Mouse (Mus musculus): ENCODE measurements around the gene Tlx3. TPM values are rescaled to one million over a fixed set of nuclear protein-coding genes. Genes with fewer than 3 reads are reported as not detected.

Tlx3 gene
- polyA plus RNA-seq, 1 experiment: 0.09 TPM

DNA sequence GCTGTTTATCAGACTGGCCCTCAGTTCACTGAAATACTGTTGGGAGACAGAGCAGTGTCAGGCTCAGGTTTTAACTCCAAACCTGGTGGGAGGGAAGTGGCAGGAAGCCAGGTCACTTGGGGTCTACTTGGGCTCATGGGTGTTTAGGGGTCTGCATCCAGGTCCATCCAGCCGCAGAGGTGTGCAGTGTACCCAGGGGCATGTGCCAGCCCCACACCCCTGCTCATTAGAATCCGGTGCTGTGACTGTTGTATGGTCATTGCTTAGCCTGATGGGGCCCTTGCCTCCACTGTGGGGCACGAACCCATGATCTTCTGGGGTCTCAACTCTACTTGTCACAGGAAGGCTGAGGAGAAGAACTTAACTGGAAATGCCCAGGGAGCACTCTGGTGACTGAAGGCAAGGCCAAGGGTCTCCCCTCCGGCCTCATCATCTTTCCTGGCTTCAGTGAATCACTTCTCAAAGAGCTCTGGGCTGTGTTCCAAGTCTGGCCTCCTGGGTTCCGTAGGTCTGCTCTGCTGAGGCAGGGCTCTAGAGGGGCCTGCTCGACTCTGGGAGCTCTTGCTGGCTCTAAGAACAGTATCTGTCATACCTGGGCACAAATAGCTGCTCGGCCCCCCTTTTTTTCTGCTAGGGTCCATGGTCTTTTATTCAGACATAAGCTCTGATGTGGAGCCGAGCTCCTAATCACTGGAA lies 14.1 kb upstream of the Tlx3 start:
- no peak overlapping the region for H3K4me3 ChIP-seq (replicated peaks)
- H3K4me1 ChIP-seq (ENCODE audit: control insufficient read depth): no peaks in the 10 kb centered on the region
- TF ChIP-seq GATA1 (IDR thresholded peaks at IDR 0.05; ENCODE audit: low read length) (no peak), TAL1 (IDR thresholded peaks at IDR 0.05; ENCODE audit: low read length) (no peak)
- no peaks in the 10 kb centered on the region for H3K27me3 ChIP-seq (ENCODE audit: control insufficient read depth)
- no peaks in the 10 kb centered on the region for H3K9me3 ChIP-seq (ENCODE audit: control insufficient read depth, low read length)
- H3K36me3 ChIP-seq (ENCODE audit: control insufficient read depth): no peaks in the 10 kb centered on the region

GRCm38 (mm10) chr11:33207411-33207810 lies 4.0 kb upstream of the Tlx3 start:
- peaks cover 56% of the 10 kb centered on the region for H3K27me3 ChIP-seq (ENCODE audit: control insufficient read depth)
- H3K9me3 ChIP-seq (ENCODE audit: control insufficient read depth, low read length): peaks cover 7% of the 10 kb centered on the region; the same call in 1 of the 2 replicates
- H3K4me1 ChIP-seq (ENCODE audit: control insufficient read depth): no peaks in the 10 kb centered on the region
- no peak overlapping the region for H3K4me3 ChIP-seq (replicated peaks)
- no peaks in the 10 kb centered on the region for H3K36me3 ChIP-seq (ENCODE audit: control insufficient read depth)
- no peak for TF ChIP-seq GATA1 (IDR thresholded peaks at IDR 0.05; ENCODE audit: low read length)
- no peak for TF ChIP-seq TAL1 (IDR thresholded peaks at IDR 0.05; ENCODE audit: low read length)

DNA sequence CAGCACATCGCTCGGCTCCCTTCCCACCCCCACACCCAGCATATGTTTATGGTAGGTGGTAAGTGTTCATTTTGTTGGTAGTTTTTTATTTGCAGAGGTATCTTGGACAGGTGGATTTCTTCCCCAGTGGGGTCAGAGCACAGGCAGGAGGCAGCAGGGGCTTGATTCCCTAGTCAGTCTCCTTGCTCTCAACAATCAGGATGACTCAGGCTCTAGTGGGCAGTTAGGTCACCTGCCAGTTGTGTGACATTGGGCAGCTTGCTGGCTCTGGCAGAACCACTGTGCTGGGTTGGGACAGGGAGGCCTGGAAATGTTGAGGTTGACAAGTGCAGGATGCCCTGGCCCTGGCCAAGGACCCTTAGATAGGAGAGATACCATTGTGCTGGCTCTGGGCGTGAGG lies 1.6 kb upstream of the Tlx3 start:
- Histone ChIP-seq H3K9me3 (ENCODE audit: control insufficient read depth, low read length) (peaks cover 10% of the 10 kb centered on the region; the same call in 1 of the 2 replicates), H3K4me3 (replicated peaks) (no peak overlapping the region), H3K27me3 (ENCODE audit: control insufficient read depth) (peaks cover 80% of the 10 kb centered on the region), H3K36me3 (ENCODE audit: control insufficient read depth) (no peaks in the 10 kb centered on the region), H3K4me1 (ENCODE audit: control insufficient read depth) (no peaks in the 10 kb centered on the region)
- no peak for TF ChIP-seq TAL1 (IDR thresholded peaks at IDR 0.05; ENCODE audit: low read length)
- no peak for TF ChIP-seq GATA1 (IDR thresholded peaks at IDR 0.05; ENCODE audit: low read length)

GRCm38 (mm10) chr11:33204329-33204705 lies 928 bp upstream of the Tlx3 start:
- Histone ChIP-seq H3K36me3 (ENCODE audit: control insufficient read depth) (no peaks in the 10 kb centered on the region), H3K27me3 (ENCODE audit: control insufficient read depth) (peaks cover 87% of the 10 kb centered on the region), H3K4me1 (ENCODE audit: control insufficient read depth) (no peaks in the 10 kb centered on the region), H3K9me3 (ENCODE audit: control insufficient read depth, low read length) (peaks cover 10% of the 10 kb centered on the region; the same call in 1 of the 2 replicates), H3K4me3 (replicated peaks) (no peak overlapping the region)
- TF ChIP-seq GATA1 (IDR thresholded peaks at IDR 0.05; ENCODE audit: low read length) (no peak), TAL1 (IDR thresholded peaks at IDR 0.05; ENCODE audit: low read length) (no peak)

- Histone ChIP-seq H3K27me3 (ENCODE audit: control insufficient read depth) (peaks cover 96% of the 10 kb centered on the region), H3K4me1 (ENCODE audit: control insufficient read depth) (no peaks in the 10 kb centered on the region), H3K36me3 (ENCODE audit: control insufficient read depth) (no peaks in the 10 kb centered on the region), H3K9me3 (ENCODE audit: control insufficient read depth, low read length) (peaks cover 15% of the 10 kb centered on the region; the same call in 1 of the 2 replicates), H3K4me3 (replicated peaks) (no peak overlapping the region)
- TF ChIP-seq GATA1 (IDR thresholded peaks at IDR 0.05; ENCODE audit: low read length) (no peak), TAL1 (IDR thresholded peaks at IDR 0.05; ENCODE audit: low read length) (no peak)
Measured at GRCm38 (mm10) chr11:33202972-33203371, 417 bp downstream of the Tlx3 start.

GRCm38 (mm10) chr11:33202296-33202695 lies 1.1 kb downstream of the Tlx3 start:
- H3K4me1 ChIP-seq (ENCODE audit: control insufficient read depth): no peaks in the 10 kb centered on the region
- TF ChIP-seq GATA1 (IDR thresholded peaks at IDR 0.05; ENCODE audit: low read length): no peak
- TF ChIP-seq TAL1 (IDR thresholded peaks at IDR 0.05; ENCODE audit: low read length): no peak
- no peak overlapping the region for H3K4me3 ChIP-seq (replicated peaks)
- H3K27me3 ChIP-seq (ENCODE audit: control insufficient read depth): peaks cover 99% of the 10 kb centered on the region
- H3K36me3 ChIP-seq (ENCODE audit: control insufficient read depth): no peaks in the 10 kb centered on the region
- peaks cover 21% of the 10 kb centered on the region for H3K9me3 ChIP-seq (ENCODE audit: control insufficient read depth, low read length)

DNA sequence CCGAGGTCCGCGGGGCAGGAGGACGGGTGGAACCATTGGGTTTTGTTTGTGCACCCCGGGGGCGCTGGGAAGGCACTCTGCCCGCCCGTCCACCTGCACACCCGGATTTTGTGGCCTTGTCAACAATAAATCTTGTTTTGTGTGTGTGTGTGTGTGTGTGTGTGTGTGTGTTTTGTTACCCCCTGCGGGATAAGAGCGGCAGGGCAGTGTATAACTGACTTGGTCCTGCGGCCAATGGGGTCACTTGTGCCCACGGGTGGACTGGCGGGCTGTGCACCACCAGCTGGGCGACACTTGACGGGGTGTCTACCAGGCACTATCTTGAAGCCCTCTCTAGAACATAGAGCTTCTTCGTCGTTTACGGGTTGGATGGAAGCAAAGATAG lies 1.8 kb downstream of the Tlx3 start:
- Histone ChIP-seq H3K4me1 (ENCODE audit: control insufficient read depth) (no peaks in the 10 kb centered on the region), H3K4me3 (replicated peaks) (no peak overlapping the region), H3K27me3 (ENCODE audit: control insufficient read depth) (peaks cover 100% of the 10 kb centered on the region), H3K9me3 (ENCODE audit: control insufficient read depth, low read length) (peaks cover 26% of the 10 kb centered on the region), H3K36me3 (ENCODE audit: control insufficient read depth) (no peaks in the 10 kb centered on the region)
- TF ChIP-seq GATA1 (IDR thresholded peaks at IDR 0.05; ENCODE audit: low read length): no peak
- TF ChIP-seq TAL1 (IDR thresholded peaks at IDR 0.05; ENCODE audit: low read length): no peak

DNA sequence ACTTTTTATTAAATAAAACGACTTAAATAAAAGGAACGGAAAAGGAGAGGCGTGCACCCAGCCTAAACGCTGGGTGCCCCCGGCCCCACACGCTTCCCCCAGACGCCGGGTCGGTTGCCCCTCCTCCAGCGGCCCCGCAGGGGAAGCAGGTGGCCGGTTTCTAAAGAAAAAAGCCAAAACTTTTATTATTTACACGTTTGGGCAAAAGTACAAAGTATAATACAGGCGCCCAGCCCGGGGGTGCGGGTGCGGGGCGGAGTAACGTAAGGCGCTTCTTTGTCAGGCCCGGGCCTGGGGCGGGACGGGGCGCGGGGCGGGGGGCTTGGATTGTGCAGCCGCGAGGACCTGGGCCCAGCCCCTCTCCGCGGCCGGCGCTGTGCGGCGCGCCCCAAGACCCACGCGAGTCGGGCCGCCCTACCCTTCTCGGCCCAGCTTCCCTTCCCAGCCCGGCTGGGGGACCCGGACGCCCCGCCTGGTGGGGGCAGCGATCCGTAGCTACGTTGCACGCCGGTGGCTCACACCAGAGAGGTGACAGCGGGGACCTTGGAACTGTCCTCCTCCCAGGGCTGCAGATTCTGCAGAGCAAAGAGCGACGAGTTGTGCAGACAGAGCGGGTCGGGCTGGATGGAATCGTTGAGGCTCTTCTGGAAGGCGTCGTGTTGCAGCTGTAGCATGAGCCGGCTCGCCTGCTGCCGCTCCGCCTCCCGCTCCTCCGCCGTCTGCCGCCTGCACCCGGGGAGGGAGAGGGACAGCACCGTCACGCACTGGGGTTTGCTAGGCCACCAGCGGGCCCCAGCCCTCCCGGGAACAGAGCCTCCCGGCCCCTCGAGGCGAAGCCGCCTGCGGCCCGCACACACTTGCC lies 2.4 kb downstream of the Tlx3 start:
- no peak overlapping the region for H3K4me3 ChIP-seq (replicated peaks)
- no peaks in the 10 kb centered on the region for H3K4me1 ChIP-seq (ENCODE audit: control insufficient read depth)
- TF ChIP-seq GATA1 (IDR thresholded peaks at IDR 0.05; ENCODE audit: low read length): no peak
- no peak for TF ChIP-seq TAL1 (IDR thresholded peaks at IDR 0.05; ENCODE audit: low read length)
- peaks cover 26% of the 10 kb centered on the region for H3K9me3 ChIP-seq (ENCODE audit: control insufficient read depth, low read length)
- H3K36me3 ChIP-seq (ENCODE audit: control insufficient read depth): no peaks in the 10 kb centered on the region
- peaks cover 100% of the 10 kb centered on the region for H3K27me3 ChIP-seq (ENCODE audit: control insufficient read depth)

Measured in erythroblast, embryonic 14.5 days (primary cell).